Mouse (Mus musculus) layer of hippocampus, adult 8-10 months (tissue): ENCODE results near the gene Zbtb16. TPM values are rescaled to one million over a fixed set of nuclear protein-coding genes. Genes with fewer than 3 reads are reported as not detected.

Source experiments
- DNase-seq, 2 experiments: peaks; one replicate each; pipeline ENCODE4 v3.0.0; 2022; ENCODE audit warnings: low spot score in 2 of 2
- total RNA-seq, 4 experiments: library from RNA; stranded (reverse); gene quantifications; 2 replicates each; pipeline ENCODE4 v1.2.4; 2022

The Zbtb16 gene
- total RNA-seq, 4 experiments from 2014 or later: 118 to 146 (median 137) TPM

DNA sequence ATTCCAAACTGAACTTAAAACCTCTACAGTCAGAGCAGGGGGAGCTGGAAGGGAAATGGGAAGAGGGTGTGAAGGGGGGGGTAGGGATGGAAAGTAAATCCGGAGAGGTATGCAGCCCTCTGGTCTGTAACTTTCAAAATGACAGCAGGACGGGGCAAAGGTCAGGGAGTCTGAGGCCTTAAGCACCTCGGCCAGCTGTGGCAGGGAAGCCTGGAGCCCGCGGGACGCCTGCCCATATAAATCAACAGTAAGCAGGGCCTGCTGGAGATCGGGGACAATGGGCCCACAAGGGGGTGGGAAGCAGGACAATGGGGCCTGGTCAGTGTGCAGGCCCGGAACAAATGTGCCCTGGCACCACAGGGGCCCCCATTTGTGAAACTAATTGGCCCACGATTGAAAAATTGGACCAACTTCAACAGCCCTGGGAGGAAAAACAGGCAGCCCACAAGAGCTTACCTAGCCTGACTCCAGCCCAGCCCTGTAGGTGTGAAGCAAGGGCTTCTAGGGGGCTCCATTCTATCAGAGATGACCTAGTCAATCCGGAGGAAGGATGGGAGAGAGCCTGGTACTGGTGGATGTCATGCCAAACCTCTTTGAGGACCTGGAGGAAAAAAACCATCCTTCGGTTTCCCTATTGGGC is 160.8 kb downstream of the Zbtb16 start:
- peak; percentile 60 to 64 for DNase-seq

DNA sequence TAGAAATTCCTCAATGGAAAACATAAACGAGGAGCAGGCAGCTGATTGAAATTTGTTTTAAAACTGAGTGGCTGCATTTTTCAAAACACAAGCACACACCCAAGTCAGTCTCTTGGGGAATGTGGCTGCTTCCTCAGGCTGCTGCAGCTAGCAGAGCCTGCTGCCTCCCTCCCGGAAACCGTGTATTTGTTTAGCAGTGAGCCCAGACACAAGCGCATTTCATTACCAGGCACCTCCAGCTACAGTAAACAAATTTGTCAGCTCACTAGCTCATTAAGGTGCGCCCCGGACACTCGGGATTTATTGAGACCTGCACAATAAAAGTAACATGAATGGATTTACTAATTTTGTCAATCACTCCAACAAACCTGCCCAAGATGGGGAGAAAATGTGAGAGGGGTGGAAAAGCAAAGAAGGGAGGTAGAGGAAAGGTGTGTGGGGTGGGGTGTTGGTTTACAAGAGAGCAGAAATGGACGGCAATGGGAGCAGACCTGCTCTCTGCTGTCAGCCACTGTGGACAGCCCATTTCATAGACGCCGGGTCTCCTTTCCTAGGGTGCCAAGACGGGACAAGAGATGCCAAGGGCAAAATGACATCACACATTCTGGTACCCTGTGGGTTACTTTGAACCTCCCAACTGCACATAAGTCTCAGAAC is 161.5 kb downstream of the Zbtb16 start:
- no peak for DNase-seq

DNA sequence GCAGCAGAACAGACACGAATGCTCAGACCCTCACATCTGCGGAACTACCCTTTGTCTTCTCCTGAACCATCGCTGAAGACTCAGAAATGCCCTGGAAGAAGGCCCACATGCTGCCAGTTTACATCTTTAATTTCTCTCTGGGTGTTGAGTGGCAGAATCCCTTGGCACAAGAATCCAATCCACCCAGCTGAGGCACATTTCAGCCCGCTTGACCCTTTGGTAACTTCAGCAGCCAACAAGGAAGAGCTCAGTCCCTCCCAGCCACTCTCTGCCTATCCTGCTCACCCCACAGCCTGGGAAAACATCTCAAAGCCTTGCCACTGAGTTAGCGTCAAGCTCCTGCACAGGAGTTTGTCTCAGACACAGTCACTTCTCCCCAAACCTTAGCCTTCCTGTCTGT is 162.2 kb downstream of the Zbtb16 start:
- DNase-seq: no peak

DNA sequence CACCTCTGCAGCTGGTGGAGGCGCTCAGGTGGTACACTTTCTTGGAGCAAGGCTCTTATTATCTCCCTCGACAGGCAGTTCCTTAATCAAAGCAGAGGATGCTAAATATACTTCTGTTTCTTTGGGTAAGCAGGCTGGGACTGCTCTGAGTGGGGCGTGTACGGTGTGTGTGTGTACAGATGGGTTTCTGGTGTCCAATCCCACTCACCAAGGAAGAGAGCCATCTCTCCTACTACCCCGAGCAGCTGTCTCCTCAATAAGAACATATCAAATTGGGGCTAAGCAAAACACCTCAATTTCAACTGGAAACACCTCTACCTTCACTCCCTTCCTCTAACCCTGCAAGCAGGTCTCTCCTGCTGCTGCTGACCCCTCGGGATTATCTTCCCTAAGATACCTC is 162.8 kb downstream of the Zbtb16 start:
- no peak for DNase-seq

DNA sequence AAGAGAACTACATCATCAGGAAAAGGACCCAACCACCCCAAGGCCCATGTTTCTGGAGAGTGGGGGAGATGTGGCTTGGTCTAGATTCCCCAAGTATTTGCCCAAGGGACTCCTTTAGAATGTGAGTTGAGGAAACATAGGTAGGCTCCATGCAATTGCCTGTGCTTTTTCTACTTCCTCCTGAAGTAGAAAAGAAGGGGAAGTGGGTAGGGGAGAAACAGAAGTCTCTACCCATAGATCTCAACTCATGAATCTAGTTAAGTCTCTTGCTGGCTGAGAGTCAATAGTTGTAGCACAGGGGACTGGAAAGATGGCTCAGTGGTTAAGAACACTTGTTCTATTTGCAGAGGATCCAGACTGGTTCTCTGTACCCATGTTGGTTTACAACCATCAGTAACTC is 164.2 kb downstream of the Zbtb16 start:
- no peak for DNase-seq

DNA sequence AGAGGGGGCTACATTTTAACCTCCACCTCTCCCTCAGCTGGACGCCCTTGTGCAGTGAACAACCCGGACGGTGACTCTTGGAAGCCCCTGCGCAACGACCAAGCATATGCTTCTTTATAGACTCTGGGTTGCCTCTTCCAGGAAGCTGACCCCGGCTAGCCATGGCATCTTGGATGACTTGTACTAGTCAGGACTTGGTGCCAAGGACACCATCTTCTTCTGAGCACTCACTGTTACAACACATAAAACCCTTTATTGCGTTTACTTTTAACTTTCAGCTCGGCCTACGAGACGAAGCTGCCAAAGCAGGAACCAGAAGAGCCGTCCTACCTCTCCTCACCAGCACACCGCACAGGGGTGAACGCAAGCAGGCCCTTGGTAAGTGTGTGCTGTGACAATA is 165.9 kb downstream of the Zbtb16 start:
- no peak for DNase-seq

DNA sequence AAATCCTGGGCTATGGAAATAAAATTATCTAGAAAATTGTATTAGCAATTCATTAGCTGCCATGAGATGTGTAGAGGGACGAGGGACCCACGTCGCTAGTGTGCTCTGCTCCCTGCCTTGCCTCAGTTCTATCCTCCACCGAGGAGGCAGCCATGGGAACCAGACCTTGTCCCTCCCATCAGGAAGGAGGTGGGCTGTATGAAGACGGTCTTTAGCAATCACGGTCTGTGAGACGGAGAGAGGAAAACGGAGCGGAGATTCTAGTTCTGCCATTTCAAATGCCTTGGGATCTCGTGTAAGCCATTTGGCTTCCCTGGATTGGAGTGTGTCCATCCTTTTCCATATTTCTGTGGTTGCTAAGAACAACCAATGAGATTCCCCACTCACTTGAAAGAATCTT is 166.3 kb downstream of the Zbtb16 start:
- no peak for DNase-seq

DNA sequence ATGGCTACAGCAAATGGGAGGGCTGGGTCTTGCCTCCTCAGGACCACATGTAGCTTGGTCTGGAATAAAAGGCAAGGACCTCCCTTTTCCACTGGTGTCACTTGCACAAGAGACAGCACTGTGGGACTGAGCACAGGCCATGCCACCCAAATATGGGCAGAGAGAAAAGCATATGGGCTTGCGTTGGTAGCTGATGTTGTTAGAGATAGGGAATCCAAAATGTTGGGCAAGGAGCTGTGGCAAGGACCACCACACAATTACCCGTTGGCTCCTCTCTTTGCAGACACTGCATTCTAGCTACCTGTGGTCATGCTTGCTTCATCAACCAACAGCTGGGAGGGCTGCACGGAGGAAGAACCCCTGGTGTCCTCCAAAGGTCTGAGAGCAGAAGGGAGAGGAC is 169.3 kb downstream of the Zbtb16 start:
- DNase-seq: no peak

DNA sequence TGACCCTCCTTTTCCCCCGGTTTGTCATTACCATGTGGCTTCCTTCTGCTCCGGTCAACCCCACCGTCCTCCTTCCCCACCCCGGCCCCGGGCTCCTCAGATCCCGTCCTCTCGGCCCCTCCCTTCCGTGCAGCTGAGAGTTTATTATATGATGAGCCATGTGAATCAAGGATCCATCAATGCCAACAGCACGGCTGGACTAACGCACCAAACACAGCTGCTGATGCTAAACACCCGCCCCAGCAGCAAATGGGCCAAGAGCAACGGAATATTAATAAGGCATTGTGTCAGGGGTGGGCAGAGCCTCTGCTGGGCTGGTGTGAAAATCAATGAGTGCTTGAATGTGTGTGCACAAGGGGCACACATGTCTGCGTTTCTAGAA is 173.0 kb downstream of the Zbtb16 start:
- DNase-seq: no peak

DNA sequence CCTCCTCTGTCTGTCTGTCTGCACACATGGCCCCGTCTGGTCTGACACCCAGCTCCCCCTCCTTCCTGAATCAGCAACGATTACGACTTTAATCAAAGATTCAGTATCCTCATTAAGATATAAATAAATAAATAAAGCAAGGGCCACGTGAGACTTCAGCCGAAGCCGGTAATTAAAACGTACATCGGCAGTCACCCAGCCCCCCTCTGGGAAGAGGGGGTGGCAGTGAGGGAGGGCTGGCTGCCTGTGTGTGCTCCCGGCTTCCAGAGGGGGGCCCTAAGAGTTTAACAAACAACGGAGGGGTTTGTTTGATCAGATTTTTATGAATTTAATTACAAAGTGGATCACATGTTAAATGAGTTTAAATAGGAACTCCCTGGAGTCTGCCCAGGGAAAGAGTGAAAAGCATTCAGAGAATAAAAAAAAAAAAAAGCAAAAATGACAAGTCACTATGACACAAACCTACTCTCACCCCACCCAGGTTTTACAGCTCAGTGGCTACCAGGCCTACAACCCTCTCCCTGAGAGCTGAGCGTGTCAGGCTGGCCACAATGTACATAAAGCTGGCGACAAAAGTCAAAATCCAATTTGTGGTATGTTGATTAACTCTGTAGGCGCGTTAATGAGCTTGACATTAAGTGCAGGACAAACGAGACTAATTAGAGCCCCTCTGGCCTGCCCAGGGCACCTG is 173.5 kb downstream of the Zbtb16 start:
- DNase-seq: no peak

DNA sequence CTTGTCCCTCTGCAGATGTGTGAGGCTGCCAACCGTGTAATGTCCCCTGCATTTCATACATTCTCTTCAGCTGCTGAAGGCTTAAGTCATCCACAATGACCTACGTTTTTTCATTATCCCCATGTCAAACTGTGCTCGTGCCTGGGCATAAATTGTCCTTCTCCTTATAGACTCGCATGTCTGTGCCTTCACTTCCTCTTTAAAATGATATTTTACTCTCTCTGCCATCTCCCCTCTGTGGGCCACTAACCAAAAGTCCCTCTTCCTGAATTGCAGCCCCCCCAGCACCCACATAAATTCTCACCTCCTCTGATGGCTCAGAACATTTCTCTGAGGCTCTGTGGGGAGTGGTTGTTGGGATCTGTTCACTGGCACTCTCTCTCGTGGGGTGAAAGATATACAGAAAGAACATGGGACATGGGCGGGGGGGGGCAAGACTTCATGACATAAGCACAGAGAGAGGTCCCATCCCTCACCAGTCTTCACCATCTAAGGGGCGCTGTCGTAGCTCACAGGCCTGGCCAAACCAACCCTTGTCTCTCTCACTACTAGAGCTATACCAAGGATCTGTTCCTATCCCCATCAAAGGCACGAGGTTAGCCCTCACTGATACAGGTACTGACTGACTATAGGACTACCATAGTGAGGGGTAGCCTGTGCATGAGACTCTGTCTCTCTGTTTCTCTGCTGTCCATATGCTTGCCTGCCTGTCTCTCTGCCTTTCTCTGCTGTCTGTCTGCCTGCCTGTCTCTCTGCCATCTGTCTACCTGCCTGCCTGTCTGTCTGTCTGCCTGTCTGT is 174.6 kb downstream of the Zbtb16 start:
- no peak for DNase-seq

DNA sequence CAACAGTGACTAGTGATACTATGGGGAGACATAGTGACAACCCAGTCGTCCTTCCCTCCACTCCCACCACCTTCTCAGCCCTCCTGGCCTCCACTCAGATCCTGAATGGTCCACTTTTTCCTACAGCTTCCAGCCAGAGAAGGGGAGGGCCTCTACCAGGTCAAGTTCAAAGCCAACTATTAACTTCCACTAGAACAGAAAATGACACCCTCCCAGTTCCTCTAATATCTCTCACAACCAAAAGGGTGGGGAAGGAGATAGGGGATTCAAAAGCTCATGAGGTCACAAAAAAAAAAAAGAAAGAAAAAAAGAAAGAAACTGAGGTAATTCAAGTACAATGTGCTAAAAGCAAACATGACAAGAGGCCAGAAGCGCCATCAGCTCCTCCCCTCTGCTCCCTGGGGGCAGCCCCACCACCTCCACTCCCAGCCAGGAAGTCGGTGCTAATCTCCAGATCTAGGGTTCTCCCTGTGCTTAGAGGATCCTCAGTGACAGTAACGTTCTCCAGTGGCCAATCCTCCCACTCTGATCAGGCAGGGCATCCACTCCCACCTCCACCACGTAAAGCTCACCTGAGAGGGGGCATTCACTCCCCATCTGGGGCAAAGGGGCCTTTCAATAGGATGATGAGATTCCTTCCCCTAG is 180.4 kb downstream of the Zbtb16 start:
- DNase-seq: no peak

DNA sequence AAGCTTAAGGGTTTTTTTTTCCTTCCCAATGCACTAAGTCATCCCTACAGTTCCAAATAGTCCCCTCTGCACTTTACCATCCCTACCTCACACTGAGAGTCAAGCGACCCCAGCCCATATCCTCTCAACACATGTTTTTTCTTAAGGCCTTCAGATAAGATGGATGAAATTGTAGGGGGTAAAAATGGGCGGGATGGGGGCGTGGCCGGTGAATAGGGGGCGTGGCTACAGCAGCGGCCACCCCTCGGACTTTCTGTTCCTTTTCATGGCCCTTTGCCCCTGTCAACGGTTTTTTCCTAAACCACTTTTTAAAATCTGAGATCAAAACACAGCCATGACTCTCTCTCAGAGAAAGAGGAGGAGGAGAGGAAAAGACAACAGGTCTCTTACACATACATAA is 181.3 kb downstream of the Zbtb16 start:
- no peak for DNase-seq

DNA sequence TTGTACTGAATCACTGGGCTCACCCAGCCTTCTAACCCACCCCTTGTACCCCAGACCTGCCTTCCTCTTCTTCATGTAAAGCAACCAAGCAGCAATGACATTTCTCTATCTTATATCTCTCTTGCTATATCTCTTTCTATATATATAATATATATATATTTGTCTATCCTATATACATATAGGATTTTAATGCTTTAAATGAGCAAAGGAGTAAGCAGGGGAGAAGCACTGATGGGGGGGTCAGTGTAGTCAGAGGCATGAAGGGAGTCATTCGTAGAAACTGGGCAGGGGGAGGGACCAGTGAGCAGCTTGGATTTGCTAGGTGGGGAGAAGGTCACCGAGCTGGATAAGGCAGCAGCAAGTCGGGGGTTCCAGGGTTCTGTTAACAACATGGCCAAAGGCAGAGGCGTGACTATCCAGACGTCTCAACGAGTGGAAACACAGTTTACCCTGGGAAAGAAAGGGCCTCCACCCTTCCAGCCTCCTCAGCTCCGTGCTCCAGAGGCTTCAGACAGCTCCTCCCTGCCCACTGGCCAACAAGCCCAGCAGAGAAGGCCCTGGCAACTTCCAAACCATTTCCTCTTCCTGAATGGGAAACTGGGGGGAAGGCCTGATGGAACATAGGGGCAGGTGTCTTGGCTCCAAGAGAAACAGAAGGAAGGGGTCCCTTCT is 182.5 kb downstream of the Zbtb16 start:
- DNase-seq: no peak

DNA sequence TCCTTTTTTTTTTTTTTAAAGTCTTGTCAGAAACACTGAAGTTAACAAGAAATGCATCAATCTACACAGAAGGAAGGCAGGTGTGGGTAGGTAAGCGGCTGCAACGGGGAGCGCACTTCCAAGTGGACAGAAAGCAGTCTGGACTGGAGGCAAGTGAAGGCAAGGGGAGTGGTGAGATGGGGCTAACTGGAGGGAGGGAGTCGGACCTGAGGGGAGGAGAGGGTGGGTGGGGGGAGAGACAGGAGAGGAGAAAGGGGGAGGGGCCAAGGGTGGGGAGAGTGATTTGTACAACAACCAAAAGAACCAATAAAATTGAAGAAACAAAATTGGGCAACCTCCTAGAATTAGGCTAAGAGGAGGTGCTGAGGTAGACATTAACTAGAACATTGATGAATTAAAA is 184.0 kb downstream of the Zbtb16 start:
- DNase-seq: no peak

DNA sequence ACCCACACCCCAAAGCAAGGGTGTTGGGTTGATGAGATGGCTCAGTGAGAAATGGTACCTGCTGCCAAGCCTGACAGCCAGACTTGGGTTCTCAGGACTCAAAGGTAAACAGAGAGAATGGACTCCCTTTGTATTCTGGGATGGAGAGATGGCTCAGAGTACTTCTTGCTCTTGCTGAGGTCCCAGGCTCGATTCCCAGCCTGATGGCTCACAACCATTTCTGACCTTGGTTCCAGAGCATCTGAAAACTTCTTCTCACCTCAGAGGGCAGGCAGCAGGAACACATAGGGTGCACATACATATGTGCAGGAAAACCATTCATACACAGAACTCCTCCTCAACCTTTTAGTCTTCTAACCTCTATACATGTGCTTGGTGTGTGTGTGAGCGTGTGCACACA is 185.2 kb downstream of the Zbtb16 start:
- peak in 1 of 2 experiments; percentile 3 for DNase-seq

DNA sequence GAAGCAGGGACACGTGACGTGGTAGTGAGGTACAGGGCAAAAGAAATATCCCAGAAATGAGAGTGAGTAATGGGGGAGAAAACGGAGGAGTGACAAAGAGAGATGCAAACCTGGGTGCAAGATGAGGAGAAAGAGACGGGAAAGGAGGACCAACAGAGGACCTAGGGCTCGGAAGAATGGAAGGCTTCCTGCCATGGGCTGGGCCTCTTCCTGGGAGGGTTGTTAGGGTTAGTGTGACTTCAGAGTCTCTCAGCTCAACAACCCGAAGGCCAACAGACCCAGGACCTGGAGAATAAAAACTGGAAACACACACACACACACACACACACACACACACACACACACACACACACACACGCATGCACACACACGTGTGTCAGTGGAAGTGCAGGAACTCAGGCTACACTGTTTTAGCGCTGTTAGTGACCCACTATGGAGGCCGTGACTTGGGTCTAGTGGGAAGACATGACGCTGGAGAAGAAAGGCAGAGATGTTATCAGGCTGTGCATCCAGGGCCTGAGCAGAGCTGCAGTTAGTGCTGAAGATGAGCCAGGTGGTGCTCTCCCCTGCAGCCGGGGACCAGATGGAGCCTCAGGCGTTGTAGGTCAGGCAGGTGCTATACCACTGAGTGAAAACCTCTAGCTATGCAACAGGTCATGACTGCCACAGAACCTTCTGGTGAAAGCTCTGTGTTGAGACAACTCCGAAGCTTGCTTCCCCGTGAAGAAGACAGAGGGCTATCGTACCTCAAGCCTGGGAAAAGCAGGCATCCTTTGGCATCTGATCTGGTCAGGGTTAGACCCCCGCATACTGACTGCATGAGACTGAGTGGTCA is 186.0 kb downstream of the Zbtb16 start:
- DNase-seq: peak in 1 of 2 experiments; percentile 9

DNA sequence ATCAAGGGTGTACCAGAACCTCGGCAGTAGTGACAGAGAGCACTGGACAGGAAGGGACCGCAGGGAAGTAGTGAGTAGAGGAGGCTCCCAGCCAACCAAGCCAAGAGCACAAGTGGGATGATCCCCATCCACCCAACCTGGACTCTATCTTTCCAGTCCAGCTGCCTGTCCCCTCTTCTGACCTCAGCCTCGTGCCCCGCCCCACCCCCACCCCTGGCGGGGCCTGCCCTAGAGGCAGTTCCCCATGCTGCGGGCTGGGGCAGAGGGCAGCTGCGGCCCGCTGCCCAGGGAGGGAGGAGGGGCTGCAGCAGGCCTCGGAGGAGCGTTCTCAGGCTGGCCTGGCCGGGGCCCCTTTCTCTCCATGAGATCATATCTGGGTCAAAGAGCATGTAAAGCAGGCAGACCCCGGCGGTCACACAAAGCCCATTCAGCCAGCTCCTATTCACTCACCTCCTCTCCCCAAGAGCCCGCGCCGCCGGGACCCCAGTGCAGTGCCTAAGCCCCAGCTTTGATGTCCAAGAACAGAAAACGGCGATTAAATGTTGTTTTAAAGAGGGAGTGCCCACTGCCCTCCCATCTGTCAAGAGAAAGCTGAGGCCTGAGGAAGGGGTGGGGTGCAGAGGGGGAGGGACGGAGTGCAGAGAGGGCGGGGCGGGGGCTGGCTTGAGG is 186.8 kb downstream of the Zbtb16 start:
- peak in 1 of 2 experiments; percentile 26 for DNase-seq

DNA sequence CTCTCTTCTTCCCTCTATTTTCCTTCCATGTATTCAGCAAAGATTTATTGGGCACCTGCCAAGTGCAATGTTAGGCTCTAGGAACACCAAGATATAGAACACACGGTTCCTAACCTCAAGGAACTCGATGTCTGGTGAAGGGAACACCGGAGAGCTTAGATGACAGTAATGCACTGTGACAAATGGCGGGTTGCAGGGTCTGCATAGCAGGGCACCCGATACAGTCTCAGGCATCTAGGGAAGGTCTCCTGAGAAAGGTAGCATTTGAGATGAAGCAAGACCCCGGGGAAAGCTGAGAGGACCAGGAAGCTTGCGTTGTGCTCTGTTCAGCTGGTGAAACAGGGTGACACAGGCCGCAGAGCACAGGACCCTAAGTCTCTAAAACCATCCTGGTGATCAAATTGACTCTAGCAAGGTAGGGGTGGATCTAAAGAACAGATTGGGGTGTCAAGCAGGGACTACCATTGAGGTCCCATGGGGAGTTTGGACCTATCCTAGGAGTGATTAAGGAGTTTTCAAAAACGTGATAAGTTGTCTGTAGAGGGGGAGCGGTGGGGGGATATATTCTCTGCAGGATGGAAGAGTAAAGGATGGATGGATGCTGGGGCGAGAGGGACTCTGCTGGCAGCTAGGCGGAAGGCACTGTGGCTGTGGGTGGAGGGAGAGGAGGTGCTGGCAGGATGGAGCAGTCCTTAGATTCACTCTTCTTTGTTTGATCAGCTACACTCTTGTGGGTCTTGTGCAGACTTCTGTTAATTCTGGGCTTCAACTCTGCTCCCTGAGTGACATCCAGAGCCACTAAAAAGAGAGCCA is 187.5 kb downstream of the Zbtb16 start:
- DNase-seq: peak in 1 of 2 experiments; percentile 23
